Mouse (Mus musculus) intestine, embryonic 16.5 days (tissue): ENCODE data around the gene Ptprk. TPM values are rescaled to one million over a fixed set of nuclear protein-coding genes. Genes with fewer than 3 reads are reported as not detected.

ENCODE experiments used
- ATAC-seq: fragments of 200-750 bp; cut with Nextera tagmentation; 2 replicates; pipeline ENCODE4 v1.8.0; 2017; ENCODE audit warnings: moderate TSS enrichment, moderate library complexity
- H3K27ac ChIP-seq: fragments of 300-500 bp; sonication (generic); 2 replicates; pipeline ENCODE4 v1.5.1; 2014; ENCODE audit warnings: mild to moderate bottlenecking, low read length
- H3K27me3 ChIP-seq: fragments of 300-500 bp; sonication (generic); replicated peaks from 2 replicates; pipeline ENCODE4 v1.6.1; 2014; ENCODE audit warnings: low read length, control low read depth, mixed read lengths; ENCODE audit not compliant: control insufficient read depth, insufficient read depth
- H3K36me3 ChIP-seq: fragments of 300-500 bp; sonication (generic); 2 replicates; pipeline ENCODE4 v1.6.1; 2014; ENCODE audit warnings: low read length, control low read depth; ENCODE audit not compliant: control insufficient read depth, insufficient read depth
- H3K4me1 ChIP-seq: fragments of 300-500 bp; sonication (generic); 2 replicates; pipeline ENCODE4 v1.6.1; 2014; ENCODE audit warnings: low read length, control low read depth, mixed read lengths; ENCODE audit not compliant: control insufficient read depth, insufficient read depth
- H3K4me2 ChIP-seq: fragments of 300-500 bp; sonication (generic); 2 replicates; pipeline ENCODE4 v1.6.1; 2014; ENCODE audit warnings: low read depth, low read length, control low read depth
- H3K4me3 ChIP-seq: fragments of 300-500 bp; sonication (generic); 2 replicates; pipeline ENCODE4 v1.5.1; 2014; ENCODE audit warnings: mild to moderate bottlenecking, low read length
- H3K9ac ChIP-seq: fragments of 300-500 bp; sonication (generic); 2 replicates; pipeline ENCODE4 v1.6.1; 2014; ENCODE audit warnings: low read depth, low read length
- H3K9me3 ChIP-seq: fragments of 300-500 bp; sonication (generic); 2 replicates; pipeline ENCODE4 v1.6.1; 2016; ENCODE audit warnings: low read length, control low read depth; ENCODE audit not compliant: control insufficient read depth
- WGBS: fragments of 180-500 bp; shearing (Covaris S2); extraction: QIAGEN DNeasy Blood & Tissue Kit; methylation state at CpG from one replicate; pipeline ENCODE4 v1.1.7; 2014; 5-methylcytosine and 5-hydroxymethylcytosine counted together
- polyA plus RNA-seq: library from polyadenylated mRNA; unstranded; fragments of >200 nt; fragmentation: Nextera tagmentation; extraction: Ambion mirVana; gene quantifications from 2 replicates; pipeline ENCODE4 v1.2.1, GENCODE M21; 2015

The Ptprk gene
- 34.6 and 36.7 TPM in 2 replicates for polyA plus RNA-seq

GRCm38 (mm10) chr10:28074653-28075451 lies at the start of gene Ptprk:
Gene Ptprk, plus strand, starts transcription at chr10:28074820.
- Histone ChIP-seq H3K36me3 (no peaks in the 10 kb centered on the region), H3K4me2 (peak within 1 kb of the TSS; percentile 77), H3K9ac (peak within 1 kb of the TSS; percentile 81), H3K4me3 (peak within 1 kb of the TSS; percentile 86), H3K27ac (peak within 1 kb of the TSS; percentile 90), H3K9me3 (no peaks in the 10 kb centered on the region), H3K27me3 (no peaks in the 10 kb centered on the region), H3K4me1 (peaks cover 4% of the 10 kb centered on the region; the same call in 1 of the 2 replicates)
- WGBS: under 1% methylated on average over 70 of the region's 77 CpGs
- ATAC-seq: peak; percentile 96

DNA sequence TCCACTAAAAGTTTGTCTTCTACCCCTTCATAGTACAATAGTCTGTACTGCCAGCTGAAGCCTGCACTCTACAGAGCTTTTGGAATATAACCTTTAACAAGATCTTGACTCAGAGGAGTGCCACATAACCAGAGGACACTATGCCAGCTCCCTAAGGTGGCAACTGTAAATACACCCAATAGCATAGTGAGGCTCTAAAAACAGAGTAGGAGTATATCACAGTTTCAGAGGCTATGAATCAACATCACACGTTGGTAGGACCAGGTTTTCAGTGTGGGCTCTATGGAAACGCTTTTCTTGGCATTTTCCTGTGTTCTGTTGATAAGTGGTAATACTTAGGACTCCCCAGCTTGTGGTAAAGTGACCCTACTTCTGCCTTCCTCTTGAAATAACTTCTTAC lies 46.8 kb upstream of the Ptprk start:
- 77% methylated on average over 2 of the region's 2 CpGs for WGBS
- no peak overlapping the region for H3K27ac ChIP-seq
- H3K9ac ChIP-seq: no peak overlapping the region

DNA sequence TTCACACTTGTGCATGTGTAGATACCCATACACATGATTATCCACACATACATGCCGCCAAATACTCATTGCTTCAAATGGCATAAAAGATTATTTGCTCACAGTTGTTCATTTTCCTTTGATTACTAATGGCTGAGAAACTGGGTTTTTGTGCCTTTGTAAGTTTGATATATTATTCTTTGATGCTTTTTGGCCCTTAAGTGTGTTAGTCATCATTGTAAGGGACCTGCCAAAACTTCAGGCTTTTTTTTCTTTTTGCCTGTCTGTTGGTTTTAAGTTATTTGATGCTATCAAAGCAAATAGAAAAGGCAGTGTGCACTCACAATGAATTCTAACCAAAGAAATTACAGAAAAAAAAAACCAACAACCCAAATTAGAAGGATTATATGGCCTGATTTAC lies 38.2 kb upstream of the Ptprk start:
- Histone ChIP-seq H3K4me3 (no peak overlapping the region), H3K9ac (no peak overlapping the region), H3K36me3 (no peaks in the 10 kb centered on the region), H3K4me1 (no peaks in the 10 kb centered on the region), H3K27ac (no peak overlapping the region), H3K4me2 (no peak overlapping the region), H3K9me3 (no peaks in the 10 kb centered on the region), H3K27me3 (no peaks in the 10 kb centered on the region)
- 98% methylated on average over 1 of the region's 1 CpGs for WGBS
- no peak for ATAC-seq

More for the DNA sequence above, 46.8 kb upstream of the Ptprk start:
- ATAC-seq: no peak
- Histone ChIP-seq H3K9me3 (no peaks in the 10 kb centered on the region), H3K36me3 (no peaks in the 10 kb centered on the region), H3K4me3 (no peak overlapping the region), H3K4me1 (no peaks in the 10 kb centered on the region), H3K27me3 (no peaks in the 10 kb centered on the region), H3K4me2 (no peak overlapping the region)

GRCm38 (mm10) chr10:28054764-28055163 lies 19.9 kb upstream of the Ptprk start:
- Histone ChIP-seq H3K4me1 (no peaks in the 10 kb centered on the region), H3K36me3 (no peaks in the 10 kb centered on the region), H3K27me3 (no peaks in the 10 kb centered on the region), H3K9ac (no peak overlapping the region), H3K4me2 (no peak overlapping the region), H3K27ac (no peak overlapping the region), H3K9me3 (no peaks in the 10 kb centered on the region), H3K4me3 (no peak overlapping the region)
- no peak for ATAC-seq
- WGBS: 64% methylated on average over 4 of the region's 4 CpGs

DNA sequence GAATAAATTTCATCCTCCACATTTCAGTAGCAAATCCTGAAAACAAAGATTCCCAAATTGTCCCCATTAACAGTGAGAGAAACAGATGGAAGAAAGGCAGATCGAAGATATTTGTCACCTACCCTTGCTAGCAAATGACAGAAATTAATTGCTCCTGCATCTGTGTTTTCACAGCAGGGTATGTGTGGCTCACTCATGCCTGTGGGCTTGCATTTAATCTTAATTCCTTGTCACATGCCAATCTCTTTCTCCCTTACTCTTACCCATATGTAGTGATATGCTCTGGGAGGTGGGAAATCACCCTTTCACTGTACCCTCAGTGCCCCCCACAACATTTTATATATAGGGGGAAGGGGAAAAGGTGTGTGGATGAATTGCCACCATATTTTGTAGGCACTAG lies 15.4 kb upstream of the Ptprk start:
- no peak overlapping the region for H3K4me3 ChIP-seq
- ATAC-seq: no peak
- no peaks in the 10 kb centered on the region for H3K36me3 ChIP-seq
- H3K9ac ChIP-seq: no peak overlapping the region
- WGBS: 82% methylated on average over 1 of the region's 1 CpGs
- H3K4me2 ChIP-seq: no peak overlapping the region
- no peaks in the 10 kb centered on the region for H3K4me1 ChIP-seq
- H3K27me3 ChIP-seq: no peaks in the 10 kb centered on the region
- no peak overlapping the region for H3K27ac ChIP-seq
- H3K9me3 ChIP-seq: no peaks in the 10 kb centered on the region

DNA sequence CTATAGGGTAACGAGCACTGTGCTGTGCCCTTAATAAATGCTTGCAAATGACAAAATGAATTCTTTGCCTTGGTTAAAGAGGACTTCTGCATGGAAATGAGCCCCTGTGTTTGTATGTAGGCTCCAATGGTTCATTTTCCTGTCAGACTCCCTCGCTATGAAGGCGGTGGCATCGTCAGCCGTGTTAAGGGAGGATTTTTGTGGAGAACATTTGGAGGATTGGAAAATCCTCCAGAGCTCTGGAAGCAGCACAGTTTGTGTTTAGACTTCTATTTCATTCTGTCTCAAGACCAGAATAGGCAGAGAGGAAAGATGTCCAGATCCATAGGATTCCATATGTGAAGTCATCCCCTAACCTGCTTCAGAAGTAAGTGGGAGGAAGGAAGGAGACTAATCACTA lies 6.6 kb upstream of the Ptprk start:
- no peak for ATAC-seq

GRCm38 (mm10) chr10:28073991-28074652 lies 498 bp upstream of the Ptprk start:
- H3K4me2 ChIP-seq: peak overlapping the region; percentile 63
- no peaks in the 10 kb centered on the region for H3K27me3 ChIP-seq
- H3K36me3 ChIP-seq: no peaks in the 10 kb centered on the region
- H3K4me3 ChIP-seq: peak overlapping the region; percentile 86
- peak; percentile 71 for ATAC-seq
- peaks cover 4% of the 10 kb centered on the region; the same call in 1 of the 2 replicates for H3K4me1 ChIP-seq
- peak overlapping the region; percentile 90 for H3K27ac ChIP-seq
- no peaks in the 10 kb centered on the region for H3K9me3 ChIP-seq
- under 1% methylated on average over 26 of the region's 26 CpGs for WGBS
- peak overlapping the region; percentile 81 for H3K9ac ChIP-seq

More for the DNA sequence above, 6.6 kb upstream of the Ptprk start:
- Histone ChIP-seq H3K4me1 (no peaks in the 10 kb centered on the region), H3K27me3 (no peaks in the 10 kb centered on the region), H3K4me2 (no peak overlapping the region), H3K4me3 (no peak overlapping the region), H3K27ac (no peak overlapping the region), H3K36me3 (no peaks in the 10 kb centered on the region), H3K9me3 (no peaks in the 10 kb centered on the region), H3K9ac (no peak overlapping the region)
- WGBS: 84% methylated on average over 5 of the region's 5 CpGs

DNA sequence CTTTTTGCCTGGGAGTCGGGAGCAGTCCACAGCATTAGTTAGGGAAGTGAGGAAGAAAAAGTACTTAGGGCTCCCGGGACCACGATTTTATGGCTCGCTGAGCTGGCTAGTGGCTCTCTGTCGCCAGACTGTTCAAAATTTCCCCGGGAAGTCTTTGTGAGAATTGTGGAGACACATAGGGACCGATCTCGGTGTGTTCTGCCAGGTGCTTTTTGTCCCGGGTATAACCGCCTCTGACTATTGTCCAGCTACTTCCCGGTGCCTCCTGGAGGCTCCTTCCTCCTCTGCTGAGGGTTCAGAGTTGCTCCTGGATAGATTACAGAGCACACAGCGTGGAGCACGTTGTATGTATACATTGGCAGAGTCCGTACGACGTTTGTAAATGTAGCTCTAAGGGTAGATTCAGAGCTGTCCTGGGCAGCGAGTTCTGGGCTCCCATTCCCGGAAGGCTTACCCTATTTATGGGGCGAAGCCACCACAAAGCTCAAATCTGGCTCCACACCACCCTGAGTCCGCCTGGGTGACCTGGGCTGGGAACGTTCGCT lies 943 bp downstream of the Ptprk start:
- under 1% methylated on average over 22 of the region's 22 CpGs for WGBS

More for the DNA sequence above, 943 bp downstream of the Ptprk start:
- Histone ChIP-seq H3K4me2 (peak overlapping the region; percentile 77), H3K4me1 (peaks cover 4% of the 10 kb centered on the region; the same call in 1 of the 2 replicates), H3K27ac (peak overlapping the region; percentile 90), H3K9ac (peak overlapping the region; percentile 81), H3K4me3 (peak overlapping the region; percentile 86), H3K9me3 (no peaks in the 10 kb centered on the region), H3K36me3 (no peaks in the 10 kb centered on the region), H3K27me3 (no peaks in the 10 kb centered on the region)
- ATAC-seq: peak; percentile 68
